Mouse (Mus musculus) limb, embryonic 14.5 days (tissue): Measurements from ENCODE around the gene Gm20388. TPM values are rescaled to one million over a fixed set of nuclear protein-coding genes. Genes with fewer than 3 reads are reported as not detected.
A peak's percentile ranks its signal among the peaks of the same experiment; 100 is the strongest.
"Not testable (repeated sequence)": the region's sequence is repeated elsewhere in the genome, so short reads cannot be mapped to it uniquely, and the experiment has no call there.

Experiments
- ATAC-seq: fragments of 200-750 bp; cut with Nextera tagmentation; 2 replicates; pipeline ENCODE4 v1.8.0; 2017; ENCODE audit warnings: low read depth, moderate number of reproducible peaks, moderate TSS enrichment; ENCODE audit not compliant: low FRiP score
- DNase-seq: peaks from one replicate; pipeline ENCODE4 v3.0.0-alpha.2; 2015; ENCODE audit warnings: low spot score
- H3K27ac ChIP-seq: fragments of 300-500 bp; sonication (generic); replicated peaks from 2 replicates; pipeline ENCODE4 v1.5.1; 2014; ENCODE audit warnings: low read depth, mild to moderate bottlenecking, low read length, moderate library complexity, mixed read lengths
- H3K27me3 ChIP-seq: fragments of 300-500 bp; sonication (generic); 2 replicates; pipeline ENCODE4 v1.6.1; 2014; ENCODE audit warnings: low read length, mixed read lengths; ENCODE audit not compliant: control insufficient read depth, insufficient read depth
- H3K36me3 ChIP-seq: fragments of 300-500 bp; sonication (generic); 2 replicates; pipeline ENCODE4 v1.6.1; 2014; ENCODE audit warnings: mild to moderate bottlenecking, low read length, moderate library complexity, mixed read lengths; ENCODE audit not compliant: control insufficient read depth, insufficient read depth
- H3K4me1 ChIP-seq: fragments of 300-500 bp; sonication (generic); 2 replicates; pipeline ENCODE4 v1.6.1; 2014; ENCODE audit warnings: antibody characterized with exemption, low read length, mixed read lengths; ENCODE audit not compliant: control insufficient read depth, insufficient read depth
- H3K4me2 ChIP-seq: fragments of 300-500 bp; sonication (generic); replicated peaks from 2 replicates; pipeline ENCODE4 v1.6.1; 2014; ENCODE audit warnings: low read depth, mild to moderate bottlenecking, low read length, moderate library complexity; ENCODE audit not compliant: severe bottlenecking
- H3K4me3 ChIP-seq: fragments of 300-500 bp; sonication (generic); replicated peaks from 2 replicates; pipeline ENCODE4 v1.5.1; 2014; ENCODE audit warnings: low read length
- H3K9ac ChIP-seq: fragments of 300-500 bp; sonication (generic); 2 replicates; pipeline ENCODE4 v1.6.1; 2014; ENCODE audit warnings: mild to moderate bottlenecking, low read depth, low read length, moderate library complexity; ENCODE audit not compliant: severe bottlenecking
- H3K9me3 ChIP-seq: fragments of 300-500 bp; sonication (generic); 2 replicates; pipeline ENCODE4 v1.6.1; 2016; ENCODE audit warnings: low read length; ENCODE audit not compliant: control insufficient read depth
- POLR2A ChIP-seq: fragments of 200-500 bp; IDR thresholded peaks from 2 replicates; pipeline ENCODE4 v1.8.0; 2012; ENCODE audit warnings: inconsistent platforms, mild to moderate bottlenecking, moderate library complexity, borderline replicate concordance; ENCODE audit not compliant: insufficient read depth, insufficient read length; ENCODE audit errors: extremely low read depth
- WGBS: fragments of 180-500 bp; shearing (Covaris S2); extraction: QIAGEN DNeasy Blood & Tissue Kit; methylation state at CpG from one replicate; pipeline ENCODE4 v1.1.7; 2014; 5-methylcytosine and 5-hydroxymethylcytosine counted together
- polyA plus RNA-seq, 2 experiments: library from polyadenylated mRNA; depleted of rRNA in 1 of 2; stranded (reverse) in 1 of 2; unstranded in 1 of 2; fragments of >200 nt; fragmentation: Nextera tagmentation in 1 of 2; extraction: Ambion mirVana in 1 of 2; gene quantifications; 2 replicates each; pipeline versions ENCODE4 v1.2.1 to v1.2.3; 2012 to 2014

Gene Gm20388
- polyA plus RNA-seq, 2 experiments: 1.9 to 49.9 TPM

DNA sequence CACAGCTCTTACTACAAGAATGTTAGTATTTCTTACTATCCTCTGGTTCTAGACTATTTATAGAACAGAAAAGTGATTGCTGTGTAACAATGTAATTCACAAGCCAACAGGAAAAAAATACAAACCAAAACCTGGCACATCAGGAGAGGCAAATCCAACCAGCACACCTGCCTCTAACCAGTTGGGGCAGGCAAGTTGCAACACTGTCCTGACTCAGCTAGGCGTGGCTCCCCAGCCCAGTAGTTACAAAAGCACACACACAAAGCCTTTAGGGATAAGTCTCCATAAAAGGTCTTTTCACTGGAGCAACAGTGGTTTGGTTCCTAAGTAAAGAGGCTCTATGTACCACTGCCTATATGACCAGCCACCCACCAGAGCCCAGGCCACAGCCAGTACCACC, 3110.6 kb downstream of the Gm20388 start:
- DNase-seq (no peak), ATAC-seq (no peak)
- no peak overlapping the region for H3K4me2 ChIP-seq
- H3K9me3 ChIP-seq: no peaks in the 10 kb centered on the region
- no peak for TF ChIP-seq POLR2A
- no peak overlapping the region for H3K9ac ChIP-seq
- H3K27me3 ChIP-seq: no peaks in the 10 kb centered on the region
- no peak overlapping the region for H3K4me3 ChIP-seq
- H3K27ac ChIP-seq: no peak overlapping the region
- peaks cover 2% of the 10 kb centered on the region; the same call in 1 of the 2 replicates for H3K36me3 ChIP-seq
- H3K4me1 ChIP-seq: peaks cover 10% of the 10 kb centered on the region
- 89% methylated on average over 1 of the region's 1 CpGs for WGBS

DNA sequence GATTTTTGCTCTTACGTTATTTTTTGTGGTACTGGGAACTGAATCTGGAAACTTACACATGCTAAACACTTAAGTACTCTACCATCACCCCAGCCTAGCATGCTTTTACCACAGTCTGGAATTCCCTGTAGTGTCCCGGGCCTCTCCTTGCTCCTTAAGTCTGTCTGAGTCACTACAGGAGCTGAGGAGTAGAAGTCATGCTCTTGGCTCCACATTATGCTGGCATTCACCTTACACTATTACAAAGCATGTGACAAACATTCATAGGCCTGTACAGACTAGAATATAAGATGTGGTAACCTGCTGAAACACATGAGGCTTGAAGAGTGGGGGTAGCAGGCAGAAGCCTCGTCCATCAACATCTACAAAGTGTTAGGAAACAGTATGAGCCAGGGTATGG, 3112.1 kb downstream of the Gm20388 start:
- Histone ChIP-seq H3K27me3 (no peaks in the 10 kb centered on the region), H3K4me1 (peaks cover 10% of the 10 kb centered on the region), H3K4me3 (no peak overlapping the region), H3K9ac (no peak overlapping the region), H3K36me3 (no peaks in the 10 kb centered on the region), H3K27ac (no peak overlapping the region), H3K9me3 (no peaks in the 10 kb centered on the region), H3K4me2 (no peak overlapping the region)
- TF ChIP-seq POLR2A: no peak
- ATAC-seq (peak; percentile 9; the same call in 1 of the 2 replicates), DNase-seq (no peak)
- WGBS: 69% methylated on average over 3 of the region's 3 CpGs

DNA sequence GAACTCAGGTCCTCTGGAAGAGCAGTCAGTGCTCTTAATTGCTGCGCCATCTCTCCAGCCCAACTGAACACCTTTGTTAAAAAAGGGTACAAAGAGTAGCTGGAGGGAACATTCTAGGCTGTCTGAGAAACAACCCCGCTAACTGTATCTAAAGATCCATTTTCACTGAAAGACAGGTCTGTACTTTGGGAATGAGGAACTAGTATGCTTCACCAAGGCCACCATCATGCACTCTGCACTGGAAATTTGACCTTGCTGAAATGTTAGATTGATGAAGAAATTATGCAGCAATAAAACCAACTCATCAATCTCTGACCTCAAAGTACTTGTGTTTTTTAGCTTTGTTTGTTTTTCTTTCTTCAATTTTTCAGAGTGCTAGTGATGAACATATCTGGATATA, 3113.6 kb downstream of the Gm20388 start:
- Histone ChIP-seq H3K4me2 (no peak overlapping the region), H3K9ac (no peak overlapping the region), H3K27me3 (no peaks in the 10 kb centered on the region), H3K27ac (no peak overlapping the region), H3K36me3 (no peaks in the 10 kb centered on the region), H3K9me3 (no peaks in the 10 kb centered on the region), H3K4me1 (peaks cover 10% of the 10 kb centered on the region), H3K4me3 (no peak overlapping the region)
- DNase-seq (no peak), ATAC-seq (no peak)
- WGBS: 92% methylated on average over 2 of the region's 2 CpGs
- TF ChIP-seq POLR2A: no peak

DNA sequence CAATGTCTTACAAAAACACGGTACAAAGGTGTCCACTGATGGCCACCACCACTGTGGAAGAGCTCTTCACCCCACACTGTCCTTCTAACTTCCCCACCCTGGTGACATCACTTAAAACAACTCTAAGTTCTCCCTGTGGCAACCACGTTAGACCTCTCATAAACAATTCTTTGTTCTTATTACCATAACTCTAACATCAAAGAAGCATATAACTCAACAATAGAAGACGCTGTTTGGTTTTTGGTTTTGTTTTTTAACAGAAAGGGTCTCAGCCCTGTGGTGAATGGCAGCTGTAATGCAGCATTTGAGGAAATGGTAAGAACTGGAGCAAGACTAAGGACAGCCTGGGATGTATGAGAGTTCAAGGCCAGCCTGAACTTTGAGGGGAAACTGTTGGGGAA, 3115.3 kb downstream of the Gm20388 start:
- no peaks in the 10 kb centered on the region for H3K27me3 ChIP-seq
- no peaks in the 10 kb centered on the region for H3K36me3 ChIP-seq
- no peak overlapping the region for H3K9ac ChIP-seq
- no peak overlapping the region for H3K27ac ChIP-seq
- DNase-seq (no peak), ATAC-seq (no peak)
- peaks cover 10% of the 10 kb centered on the region for H3K4me1 ChIP-seq
- WGBS: 83% methylated on average over 3 of the region's 3 CpGs
- H3K4me2 ChIP-seq: no peak overlapping the region
- H3K4me3 ChIP-seq: no peak overlapping the region
- no peak for TF ChIP-seq POLR2A
- H3K9me3 ChIP-seq: no peaks in the 10 kb centered on the region

DNA sequence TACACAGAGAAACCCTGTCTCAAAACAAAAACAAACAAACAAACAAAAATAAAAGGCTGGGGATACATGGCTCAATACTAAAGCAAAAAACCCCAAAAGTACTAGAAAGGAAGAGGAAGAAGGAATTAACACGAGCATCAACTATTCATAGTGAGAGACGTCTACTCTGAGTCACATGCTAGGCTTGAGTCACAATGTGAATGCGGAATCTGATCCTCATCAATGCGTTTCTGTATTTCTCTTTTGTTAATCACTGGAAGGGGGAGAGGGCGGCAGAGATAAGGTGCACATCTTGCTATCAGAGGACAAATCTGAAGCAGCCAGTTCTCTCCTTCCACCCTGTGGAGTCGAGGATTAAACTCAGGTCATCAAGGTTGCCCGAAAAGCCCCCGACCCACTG, 3117.1 kb downstream of the Gm20388 start:
- Histone ChIP-seq H3K4me2 (no peak overlapping the region), H3K9ac (no peak overlapping the region), H3K36me3 (no peaks in the 10 kb centered on the region), H3K4me1 (0 out of 2 replicates have a peak, but pooled peaks cover 3% of the 10 kb centered on the region), H3K27ac (no peak overlapping the region), H3K4me3 (no peak overlapping the region), H3K27me3 (no peaks in the 10 kb centered on the region), H3K9me3 (no peaks in the 10 kb centered on the region)
- ATAC-seq: no peak
- no peak for DNase-seq
- WGBS: 97% methylated on average over 8 of the region's 8 CpGs
- no peak for TF ChIP-seq POLR2A

DNA sequence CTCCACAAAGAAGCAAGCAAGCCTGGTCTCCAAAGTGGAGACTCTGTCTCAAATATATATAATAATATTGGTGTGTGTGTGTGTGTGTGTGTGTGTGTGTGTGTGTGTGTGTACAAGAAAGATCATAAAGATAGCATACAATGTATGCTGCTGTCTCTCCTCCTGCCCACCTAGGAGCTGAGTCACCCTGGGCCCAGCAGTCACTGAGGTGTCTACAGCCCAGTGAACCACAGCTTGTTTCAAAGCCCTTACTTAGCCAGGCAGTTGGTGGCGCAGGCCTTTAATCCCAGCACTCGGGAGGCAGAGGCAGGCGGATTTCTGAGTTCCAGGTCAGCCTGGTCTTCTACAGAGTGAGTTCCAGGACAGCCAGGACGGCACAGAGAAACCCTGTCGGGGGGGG, 3119.4 kb downstream of the Gm20388 start:
- H3K36me3 ChIP-seq, ATAC-seq, DNase-seq, H3K9ac ChIP-seq, H3K27ac ChIP-seq, H3K27me3 ChIP-seq, H3K9me3 ChIP-seq, H3K4me2 ChIP-seq, H3K4me1 ChIP-seq, H3K4me3 ChIP-seq: not testable (repeated sequence)
- WGBS: 94% methylated on average over 5 of the region's 5 CpGs
